Mouse (Mus musculus) E14TG2a.4 (cell line): ENCODE measurements around the gene Tor1aip2.

ENCODE experiments used
- CTCF ChIP-seq: conservative IDR thresholded peaks from 2 replicates; pipeline ENCODE4 v1.5.1; 2014; ENCODE audit warnings: low read length
- POU5F1 ChIP-seq: IDR thresholded peaks from 2 replicates; pipeline ENCODE4 v1.6.1; 2014; ENCODE audit warnings: low read length, borderline replicate concordance

DNA sequence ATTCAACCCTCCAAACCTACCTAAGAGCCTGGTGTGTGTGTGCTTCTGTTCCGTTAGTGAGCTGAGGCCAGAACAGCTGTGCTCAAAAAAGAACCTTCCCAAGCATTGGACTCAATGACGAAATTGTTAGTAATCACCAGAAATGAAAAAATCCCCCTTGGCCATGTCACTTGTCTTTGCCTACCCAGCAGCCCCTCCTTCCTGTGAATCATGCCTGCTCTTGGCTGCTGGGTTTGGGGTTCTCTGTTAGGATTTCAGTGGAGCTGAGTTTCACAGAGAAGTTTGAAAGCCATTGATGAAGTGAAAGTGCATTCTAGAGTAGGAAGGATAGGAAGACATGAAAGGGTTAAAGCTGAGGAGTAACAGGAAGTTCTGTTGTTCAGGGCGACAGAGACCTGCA, 30.9 kb downstream of the Tor1aip2 start:
- TF ChIP-seq CTCF (no peak), POU5F1 (no peak)
